Mouse (Mus musculus) ovary, adult 10 weeks (tissue): ENCODE data around the gene Cmas. TPM values are rescaled to one million over a fixed set of nuclear protein-coding genes. Genes with fewer than 3 reads are reported as not detected.

Experiments used
- polyA plus RNA-seq: library from polyadenylated mRNA; stranded (reverse); fragments of 350-450 nt; fragmentation: Illumina TruSeq; extraction: RNeasy Lipid Tissue Mini Kit (QIAGEN cat#74804); gene quantifications from one replicate; pipeline ENCODE4 v1.2.3, GENCODE M21; 2014

Cmas gene
- polyA plus RNA-seq: 60.5 TPM

DNA sequence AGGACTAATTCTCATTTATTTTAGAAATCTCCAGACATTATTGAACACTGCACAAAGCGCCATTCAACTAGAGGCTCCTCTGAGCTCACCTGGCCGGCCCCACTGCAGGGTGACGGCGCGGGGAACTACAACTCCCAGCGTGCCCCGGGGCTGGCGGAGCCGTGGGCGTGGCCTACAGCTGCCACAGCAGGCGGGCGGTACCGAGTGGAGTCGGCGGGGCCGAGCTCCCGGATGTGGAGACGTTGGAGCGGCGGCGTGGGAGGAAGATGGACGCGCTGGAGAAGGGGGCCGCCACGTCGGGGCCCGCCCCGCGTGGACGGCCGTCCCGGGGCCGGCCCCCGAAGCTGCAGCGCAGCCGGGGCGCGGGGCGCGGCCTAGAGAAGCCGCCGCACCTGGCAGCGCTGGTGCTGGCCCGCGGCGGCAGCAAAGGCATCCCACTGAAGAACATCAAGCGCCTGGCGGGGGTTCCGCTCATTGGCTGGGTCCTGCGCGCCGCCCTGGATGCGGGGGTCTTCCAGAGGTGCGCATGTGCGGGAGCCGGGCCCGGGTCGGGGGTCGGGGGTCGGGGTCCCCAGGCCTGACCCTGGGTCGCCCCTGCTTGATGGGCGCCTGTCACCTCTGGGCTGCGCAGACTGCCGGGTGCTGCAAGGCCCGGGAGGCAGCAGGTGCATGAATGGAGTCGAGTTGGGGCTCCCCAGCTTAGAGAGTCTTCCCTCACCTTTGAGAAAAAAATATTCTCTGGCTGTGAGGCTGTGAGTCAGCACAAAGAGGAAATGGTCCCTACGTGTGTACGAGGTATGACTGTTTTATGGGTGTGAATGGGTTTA lies at the start of gene Cmas:
Gene Cmas, plus strand, starts transcription at position 180 of the 827 bp plus-strand sequence.

DNA sequence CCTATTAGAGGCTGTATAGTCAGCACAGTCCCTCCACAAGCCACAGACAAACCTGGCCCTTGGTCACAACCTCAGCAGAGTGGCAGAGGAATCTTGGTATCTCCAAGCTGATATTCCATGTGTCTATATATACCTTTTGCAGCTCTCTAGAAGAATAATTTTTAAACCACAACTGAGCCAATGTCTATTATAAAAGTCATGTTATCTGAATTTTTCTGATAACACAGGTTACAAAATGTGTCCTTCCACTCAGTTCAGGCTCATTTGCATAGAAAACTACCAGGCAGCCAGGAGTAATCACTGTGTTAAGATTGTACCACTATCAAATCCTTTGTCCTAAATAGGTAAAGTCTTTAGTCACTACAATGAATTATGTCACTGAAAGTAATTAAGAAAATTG lies 47.9 kb downstream of the Cmas start, which contains the start of gene Sult6b2:
Gene Sult6b2, minus strand, starts transcription at position 101 of the 400 bp plus-strand sequence.

Other genes starting within 250 kb of the Cmas start
- gene Ldhb, start 248.7 kb upstream of the Cmas start, polyA plus RNA-seq: 164 TPM
- 3.8 TPM for gene Kcnj8, start 185.1 kb upstream of the Cmas start, polyA plus RNA-seq
- 32.7 TPM for gene Abcc9, start 54.4 kb upstream of the Cmas start, polyA plus RNA-seq
- not detected for gene Sult6b2, start 47.8 kb downstream of the Cmas start, polyA plus RNA-seq
- 3.4 TPM for gene St8sia1, start 207.8 kb downstream of the Cmas start, polyA plus RNA-seq